Mouse (Mus musculus): ENCODE measurements around the gene Sh3bgrl2. TPM values are rescaled to one million over a fixed set of nuclear protein-coding genes. Genes with fewer than 3 reads are reported as not detected.

Sh3bgrl2 gene
- total RNA-seq, 1 experiment = 13.3 TPM

- in situ Hi-C loops (cut with MboI; ENCODE audit: low sequenced_read_pairs in 2 of 2, unreplicated experiment in 2 of 2) = no loop called here
- no peak for DNase-seq (ENCODE audit: low read depth, low spot score)
- TF ChIP-seq ZNF384 (IDR thresholded peaks at IDR 0.05; ENCODE audit: low read depth, low read length) (no peak), HCFC1 (IDR thresholded peaks at IDR 0.05; ENCODE audit: borderline replicate concordance, insufficient read depth, low read length) (no peak), MAFK (IDR thresholded peaks at IDR 0.05; ENCODE audit: insufficient read depth, low read depth, low read length) (no peak), ZC3H11A (IDR thresholded peaks at IDR 0.05; ENCODE audit: borderline replicate concordance, low read depth, low read length) (no peak), CHD2 (IDR thresholded peaks at IDR 0.05; ENCODE audit: low read depth, low read length) (no peak)
- no peak overlapping the region for H3K27ac ChIP-seq (ENCODE audit: insufficient read depth, low read depth, low read length, poor library complexity, severe bottlenecking)
- no peak overlapping the region for H3K4me3 ChIP-seq (ENCODE audit: insufficient read depth in 1 of 2, low read depth in 1 of 2, low read length in 2 of 2, poor library complexity in 1 of 2, severe bottlenecking in 1 of 2)
- no peaks in the 10 kb centered on the region for H3K9me3 ChIP-seq (ENCODE audit: control insufficient read depth, insufficient read depth, low read depth, low read length)
- no peaks in the 10 kb centered on the region for H3K4me1 ChIP-seq (ENCODE audit: control insufficient read depth in 2 of 2, insufficient read depth in 2 of 2, low read length in 2 of 2, poor library complexity in 1 of 2)
- H3K36me3 ChIP-seq (ENCODE audit: control insufficient read depth, insufficient read depth, low read length, poor library complexity, severe bottlenecking) = no peaks in the 10 kb centered on the region
- no peak overlapping the region for H3K9ac ChIP-seq (ENCODE audit: insufficient read depth, low read depth, low read length, poor library complexity, severe bottlenecking)
Observed at GRCm38 (mm10) chr9:83667031-83667430, 118.9 kb downstream of the Sh3bgrl2 start.

GRCm38 (mm10) chr9:83679626-83680025, 131.5 kb downstream of the Sh3bgrl2 start:
- no peak overlapping the region for H3K9ac ChIP-seq (ENCODE audit: insufficient read depth, low read depth, low read length, poor library complexity, severe bottlenecking)
- peaks cover 2 to 4% of the 10 kb centered on the region in 2 experiments; a peak in 2 of 4 replicates for H3K4me1 ChIP-seq (ENCODE audit: control insufficient read depth in 2 of 2, insufficient read depth in 2 of 2, low read length in 2 of 2, poor library complexity in 1 of 2)
- in situ Hi-C loops (cut with MboI; ENCODE audit: low sequenced_read_pairs in 2 of 2, unreplicated experiment in 2 of 2) = no loop called here
- TF ChIP-seq MAFK (IDR thresholded peaks at IDR 0.05; ENCODE audit: insufficient read depth, low read depth, low read length) = no peak
- no peak for TF ChIP-seq HCFC1 (IDR thresholded peaks at IDR 0.05; ENCODE audit: borderline replicate concordance, insufficient read depth, low read length)
- no peak for TF ChIP-seq ZNF384 (IDR thresholded peaks at IDR 0.05; ENCODE audit: low read depth, low read length)
- no peak for TF ChIP-seq CHD2 (IDR thresholded peaks at IDR 0.05; ENCODE audit: low read depth, low read length)
- H3K36me3 ChIP-seq (ENCODE audit: control insufficient read depth, insufficient read depth, low read length, poor library complexity, severe bottlenecking) = no peaks in the 10 kb centered on the region
- H3K4me3 ChIP-seq (ENCODE audit: insufficient read depth in 1 of 2, low read depth in 1 of 2, low read length in 2 of 2, poor library complexity in 1 of 2, severe bottlenecking in 1 of 2) = no peak overlapping the region
- DNase-seq (ENCODE audit: low read depth, low spot score) = no peak
- H3K9me3 ChIP-seq (ENCODE audit: control insufficient read depth, insufficient read depth, low read depth, low read length) = no peaks in the 10 kb centered on the region
- no peak overlapping the region for H3K27ac ChIP-seq (ENCODE audit: insufficient read depth, low read depth, low read length, poor library complexity, severe bottlenecking)

GRCm38 (mm10) chr9:83681661-83682655, 133.8 kb downstream of the Sh3bgrl2 start:
- TF ChIP-seq MAFK (IDR thresholded peaks at IDR 0.05; ENCODE audit: insufficient read depth, low read depth, low read length) = no peak
- TF ChIP-seq HCFC1 (IDR thresholded peaks at IDR 0.05; ENCODE audit: borderline replicate concordance, insufficient read depth, low read length) = no peak
- TF ChIP-seq CHD2 (IDR thresholded peaks at IDR 0.05; ENCODE audit: low read depth, low read length) = no peak
- no peak for TF ChIP-seq ZC3H11A (IDR thresholded peaks at IDR 0.05; ENCODE audit: borderline replicate concordance, low read depth, low read length)
- no peak for TF ChIP-seq ZNF384 (IDR thresholded peaks at IDR 0.05; ENCODE audit: low read depth, low read length)
- in situ Hi-C loops (cut with MboI; ENCODE audit: low sequenced_read_pairs in 2 of 2, unreplicated experiment in 2 of 2) = no loop called here
- peaks cover 2 to 7% of the 10 kb centered on the region in 2 experiments; a peak in 2 of 4 replicates for H3K4me1 ChIP-seq (ENCODE audit: control insufficient read depth in 2 of 2, insufficient read depth in 2 of 2, low read length in 2 of 2, poor library complexity in 1 of 2)

GRCm38 (mm10) chr9:83686511-83687100, 138.5 kb downstream of the Sh3bgrl2 start:
- in situ Hi-C loops (cut with MboI; ENCODE audit: low sequenced_read_pairs in 2 of 2, unreplicated experiment in 2 of 2) = no loop called here
- H3K36me3 ChIP-seq (ENCODE audit: control insufficient read depth, insufficient read depth, low read length, poor library complexity, severe bottlenecking) = no peaks in the 10 kb centered on the region
- H3K4me3 ChIP-seq (ENCODE audit: insufficient read depth in 1 of 2, low read depth in 1 of 2, low read length in 2 of 2, poor library complexity in 1 of 2, severe bottlenecking in 1 of 2) = no peak overlapping the region
- DNase-seq (ENCODE audit: low read depth, low spot score) = no peak
- H3K9me3 ChIP-seq (ENCODE audit: control insufficient read depth, insufficient read depth, low read depth, low read length) = no peaks in the 10 kb centered on the region
- no peak for TF ChIP-seq MAFK (IDR thresholded peaks at IDR 0.05; ENCODE audit: insufficient read depth, low read depth, low read length)
- no peak for TF ChIP-seq CHD2 (IDR thresholded peaks at IDR 0.05; ENCODE audit: low read depth, low read length)
- no peak for TF ChIP-seq ZNF384 (IDR thresholded peaks at IDR 0.05; ENCODE audit: low read depth, low read length)
- no peak for TF ChIP-seq HCFC1 (IDR thresholded peaks at IDR 0.05; ENCODE audit: borderline replicate concordance, insufficient read depth, low read length)
- TF ChIP-seq ZC3H11A (IDR thresholded peaks at IDR 0.05; ENCODE audit: borderline replicate concordance, low read depth, low read length) = no peak
- H3K27ac ChIP-seq (ENCODE audit: insufficient read depth, low read depth, low read length, poor library complexity, severe bottlenecking) = no peak overlapping the region
- H3K4me1 ChIP-seq (ENCODE audit: control insufficient read depth in 2 of 2, insufficient read depth in 2 of 2, low read length in 2 of 2, poor library complexity in 1 of 2) = peaks cover 2 to 7% of the 10 kb centered on the region in 2 experiments; a peak in 2 of 4 replicates
- H3K9ac ChIP-seq (ENCODE audit: insufficient read depth, low read depth, low read length, poor library complexity, severe bottlenecking) = no peak overlapping the region

More at GRCm38 (mm10) chr9:83681661-83682655, 133.8 kb downstream of the Sh3bgrl2 start:
- DNase-seq (ENCODE audit: low read depth, low spot score) = no peak
- no peak overlapping the region for H3K4me3 ChIP-seq (ENCODE audit: insufficient read depth in 1 of 2, low read depth in 1 of 2, low read length in 2 of 2, poor library complexity in 1 of 2, severe bottlenecking in 1 of 2)
- H3K9ac ChIP-seq (ENCODE audit: insufficient read depth, low read depth, low read length, poor library complexity, severe bottlenecking) = no peak overlapping the region
- H3K9me3 ChIP-seq (ENCODE audit: control insufficient read depth, insufficient read depth, low read depth, low read length) = no peaks in the 10 kb centered on the region
- no peak overlapping the region for H3K27ac ChIP-seq (ENCODE audit: insufficient read depth, low read depth, low read length, poor library complexity, severe bottlenecking)
- no peaks in the 10 kb centered on the region for H3K36me3 ChIP-seq (ENCODE audit: control insufficient read depth, insufficient read depth, low read length, poor library complexity, severe bottlenecking)
